Mouse (Mus musculus): Measurements from ENCODE around the gene Ssbp4. TPM values are rescaled to one million over a fixed set of nuclear protein-coding genes. Genes with fewer than 3 reads are reported as not detected.

Gene Ssbp4
- polyA plus RNA-seq, 2 experiments = 36.3 to 49.5 TPM

DNA sequence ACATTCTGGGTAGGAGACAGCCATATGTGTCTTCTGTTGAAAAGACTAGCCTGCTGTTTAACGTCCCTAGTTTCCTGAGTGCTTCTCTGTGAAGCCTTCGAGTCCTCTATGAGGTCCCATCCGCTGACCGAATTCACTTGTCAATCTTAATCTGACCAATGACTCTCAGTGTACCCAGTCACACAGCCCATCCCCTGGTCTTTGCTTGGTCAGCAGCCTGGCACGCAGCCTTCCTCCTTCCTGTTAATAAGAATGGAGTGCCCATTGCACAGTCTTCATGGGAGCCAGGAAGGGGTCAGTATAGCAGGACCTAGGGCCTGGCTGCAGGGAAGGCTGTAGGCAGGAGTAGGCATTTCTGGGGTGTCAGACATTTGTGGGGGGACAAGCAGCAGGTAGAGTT, 5.8 kb upstream of the Ssbp4 start:
- no peak overlapping the region; the same call in 1 of the 2 replicates for H3K27ac ChIP-seq

DNA sequence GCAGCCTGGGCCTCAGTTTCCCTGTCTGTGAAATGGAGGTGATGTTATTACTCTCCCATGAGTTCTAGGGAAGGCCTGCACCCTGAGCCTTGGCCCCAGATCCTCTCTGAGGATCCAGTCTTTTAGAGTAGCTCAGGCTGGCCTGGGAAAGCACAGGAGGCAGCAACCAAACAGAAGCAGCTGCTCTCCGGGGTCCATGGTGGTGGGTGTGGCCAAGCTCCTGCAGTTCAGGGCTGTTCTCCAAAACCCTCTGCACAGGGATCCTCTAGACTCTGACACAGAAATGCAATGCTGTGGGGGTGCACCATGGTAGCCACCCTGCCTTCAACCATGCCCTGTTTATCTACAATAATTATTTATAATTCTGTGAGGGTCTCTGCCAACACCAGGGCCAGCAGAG, 5.1 kb upstream of the Ssbp4 start:
- no peaks in the 10 kb centered on the region for H3K36me3 ChIP-seq (replicated peaks; ENCODE audit: control insufficient read depth, insufficient read depth, low read depth)
- no peak overlapping the region for H3K4me2 ChIP-seq (ENCODE audit: low read depth)
- H3K27ac ChIP-seq = no peak overlapping the region
- no peak overlapping the region for H3K9ac ChIP-seq (replicated peaks)
- TF ChIP-seq CTCF (IDR thresholded peaks at IDR 0.05; ENCODE audit: low read depth) = no peak
- TF ChIP-seq EP300 (IDR thresholded peaks at IDR 0.05; ENCODE audit: low read depth) = no peak
- H3K4me3 ChIP-seq (ENCODE audit: insufficient read depth in 1 of 2, low read depth in 2 of 2, low read length in 2 of 2) = no peak overlapping the region
- WGBS (ENCODE audit: insufficient replicate concordance) = 5% methylated on average over 1 of the region's 1 CpGs
- peaks cover 32 to 42% of the 10 kb centered on the region in 2 experiments for H3K4me1 ChIP-seq (replicated peaks; ENCODE audit: control insufficient read depth in 2 of 2, insufficient read depth in 2 of 2, low read length in 1 of 2)
- H3K27me3 ChIP-seq (ENCODE audit: control insufficient read depth, insufficient read depth, low read length) = no peaks in the 10 kb centered on the region
- H3K9me3 ChIP-seq (ENCODE audit: control insufficient read depth, low read length) = no peaks in the 10 kb centered on the region
- DNase-seq (ENCODE audit: low read depth in 3 of 3, low spot score in 3 of 3) (no peak), ATAC-seq (ENCODE audit: insufficient read depth) (no peak)

More for the DNA sequence above, 5.8 kb upstream of the Ssbp4 start:
- TF ChIP-seq EP300 (IDR thresholded peaks at IDR 0.05; ENCODE audit: low read depth) = no peak
- Histone ChIP-seq H3K4me2 (ENCODE audit: low read depth) (no peak overlapping the region), H3K27me3 (ENCODE audit: control insufficient read depth, insufficient read depth, low read length) (no peaks in the 10 kb centered on the region), H3K4me1 (replicated peaks; ENCODE audit: control insufficient read depth in 2 of 2, insufficient read depth in 2 of 2, low read length in 1 of 2) (peaks cover 34 to 43% of the 10 kb centered on the region in 2 experiments), H3K9me3 (ENCODE audit: control insufficient read depth, low read length) (no peaks in the 10 kb centered on the region), H3K4me3 (ENCODE audit: insufficient read depth in 1 of 2, low read depth in 2 of 2, low read length in 2 of 2) (no peak overlapping the region), H3K9ac (replicated peaks) (no peak overlapping the region), H3K36me3 (replicated peaks; ENCODE audit: control insufficient read depth, insufficient read depth, low read depth) (no peaks in the 10 kb centered on the region)
- ATAC-seq (ENCODE audit: insufficient read depth) (no peak), DNase-seq (ENCODE audit: low read depth in 3 of 3, low spot score in 3 of 3) (no peak)
- WGBS (ENCODE audit: insufficient replicate concordance) = 56% methylated on average over 5 of the region's 5 CpGs

DNA sequence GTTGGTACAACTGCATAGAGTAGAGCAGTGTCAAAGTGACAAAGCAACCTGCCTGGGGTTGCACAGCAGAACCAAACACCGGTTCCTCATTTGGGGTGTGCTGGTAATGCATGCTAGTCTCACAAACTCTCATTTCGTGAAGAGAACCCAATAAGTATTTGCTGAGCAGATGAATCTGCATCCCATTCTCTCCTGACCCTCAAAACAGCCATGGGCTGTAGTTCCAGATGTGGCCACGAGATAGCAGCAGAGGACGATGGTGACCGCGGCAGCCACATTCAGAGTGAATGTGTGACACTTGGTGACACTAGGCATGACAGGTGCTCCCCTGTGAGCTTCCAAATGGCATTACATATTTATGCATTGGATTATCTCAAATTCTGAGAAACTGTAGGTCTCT, 3.2 kb upstream of the Ssbp4 start:
- H3K27me3 ChIP-seq (ENCODE audit: control insufficient read depth, insufficient read depth, low read length) = no peaks in the 10 kb centered on the region
- H3K9ac ChIP-seq (replicated peaks) = peak overlapping the region; percentile 60
- H3K27ac ChIP-seq = peak overlapping the region; percentile 75
- WGBS (ENCODE audit: insufficient replicate concordance) = 0% methylated on average over 6 of the region's 6 CpGs
- H3K4me2 ChIP-seq (ENCODE audit: low read depth) = peak overlapping the region; percentile 91
- no peaks in the 10 kb centered on the region for H3K9me3 ChIP-seq (ENCODE audit: control insufficient read depth, low read length)
- ATAC-seq (ENCODE audit: insufficient read depth) = peak; percentile 43
- DNase-seq (ENCODE audit: low read depth in 3 of 3, low spot score in 3 of 3) = peak; percentile 73 to 89 (median 74)
- peaks cover 23 to 33% of the 10 kb centered on the region in 2 experiments for H3K4me1 ChIP-seq (replicated peaks; ENCODE audit: control insufficient read depth in 2 of 2, insufficient read depth in 2 of 2, low read length in 1 of 2)
- no peaks in the 10 kb centered on the region for H3K36me3 ChIP-seq (replicated peaks; ENCODE audit: control insufficient read depth, insufficient read depth, low read depth)
- peak; percentile 99 for TF ChIP-seq CTCF (IDR thresholded peaks at IDR 0.05; ENCODE audit: low read depth)
- no peak for TF ChIP-seq EP300 (IDR thresholded peaks at IDR 0.05; ENCODE audit: low read depth)
- H3K4me3 ChIP-seq (ENCODE audit: insufficient read depth in 1 of 2, low read depth in 2 of 2, low read length in 2 of 2) = peak overlapping the region; percentile 62 to 63

DNA sequence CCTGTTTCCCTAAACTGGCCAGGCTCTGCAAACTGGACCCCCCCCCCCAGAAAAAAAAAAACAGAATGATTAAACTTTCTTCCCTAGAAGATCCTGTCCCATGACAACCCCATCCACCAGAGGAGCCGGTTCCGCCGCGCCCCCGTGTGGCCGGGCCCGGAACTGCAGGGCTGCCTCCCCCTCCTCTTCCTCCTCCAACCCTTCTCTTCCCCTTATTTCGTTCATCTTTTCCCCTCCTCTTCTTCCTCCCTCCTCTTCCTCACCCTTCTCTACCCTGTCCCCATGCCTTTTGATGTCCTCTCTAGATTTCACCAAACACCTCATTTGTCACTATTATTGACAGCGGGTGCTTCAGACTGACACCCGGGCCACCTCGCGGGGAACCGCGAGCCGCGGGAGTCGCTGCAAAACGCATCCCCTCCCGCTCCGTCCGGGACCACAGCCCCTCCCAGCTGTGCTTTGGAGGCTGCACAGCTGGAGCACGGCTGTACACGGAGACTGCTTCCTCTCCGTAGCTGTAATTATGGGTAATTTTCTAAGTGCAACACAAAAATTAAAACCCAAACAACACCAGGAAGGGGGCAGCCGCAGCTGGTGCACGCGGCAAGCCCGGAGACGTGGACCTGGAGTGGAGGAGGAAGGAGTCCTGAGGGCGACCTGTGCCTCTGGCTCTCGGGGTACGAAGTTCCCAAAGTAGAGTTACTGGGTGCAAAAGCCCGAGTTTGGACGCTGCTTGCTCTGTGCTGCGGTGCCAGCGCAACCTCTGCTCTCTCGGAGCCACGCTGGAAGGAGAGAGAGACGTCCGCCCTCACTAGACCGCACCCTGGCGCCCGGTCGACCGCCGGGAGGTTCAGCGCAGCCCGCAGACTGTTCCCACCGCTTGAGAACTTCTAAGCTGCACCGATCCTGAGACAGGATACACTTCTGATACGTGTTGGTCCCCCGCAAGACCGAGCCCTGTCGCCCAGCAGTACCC, 2.4 kb upstream of the Ssbp4 start:
- Histone ChIP-seq H3K4me1 (replicated peaks; ENCODE audit: control insufficient read depth in 2 of 2, insufficient read depth in 2 of 2, low read length in 1 of 2) (peaks cover 22 to 29% of the 10 kb centered on the region in 2 experiments), H3K27me3 (ENCODE audit: control insufficient read depth, insufficient read depth, low read length) (no peaks in the 10 kb centered on the region)
- DNase-seq (ENCODE audit: low read depth in 3 of 3, low spot score in 3 of 3) = peak in 1 of 3 experiments; percentile 72

More for the DNA sequence above, 2.4 kb upstream of the Ssbp4 start:
- H3K9ac ChIP-seq (replicated peaks) = peak overlapping the region; percentile 60
- peak overlapping the region; percentile 62 to 63 for H3K4me3 ChIP-seq (ENCODE audit: insufficient read depth in 1 of 2, low read depth in 2 of 2, low read length in 2 of 2)
- WGBS (ENCODE audit: insufficient replicate concordance) = under 1% methylated on average over 54 of the region's 54 CpGs
- peak; percentile 53 for ATAC-seq (ENCODE audit: insufficient read depth)
- H3K27ac ChIP-seq = peak overlapping the region; percentile 75
- no peaks in the 10 kb centered on the region for H3K36me3 ChIP-seq (replicated peaks; ENCODE audit: control insufficient read depth, insufficient read depth, low read depth)
- peak; percentile 98 for TF ChIP-seq CTCF (IDR thresholded peaks at IDR 0.05; ENCODE audit: low read depth)
- no peak for TF ChIP-seq EP300 (IDR thresholded peaks at IDR 0.05; ENCODE audit: low read depth)
- peak overlapping the region; percentile 91 for H3K4me2 ChIP-seq (ENCODE audit: low read depth)
- no peaks in the 10 kb centered on the region for H3K9me3 ChIP-seq (ENCODE audit: control insufficient read depth, low read length)
